Mouse (Mus musculus): ENCODE results near the gene Gm4836. TPM values are rescaled to one million over a fixed set of nuclear protein-coding genes. Genes with fewer than 3 reads are reported as not detected.
"Not testable (repeated sequence)": the region's sequence is repeated elsewhere in the genome, so short reads cannot be mapped to it uniquely, and the experiment has no call there.

The Gm4836 gene
- not detected in 2 replicates for polyA plus RNA-seq (2014; fragmentation: Nextera tagmentation; extraction: Ambion mirVana)

DNA sequence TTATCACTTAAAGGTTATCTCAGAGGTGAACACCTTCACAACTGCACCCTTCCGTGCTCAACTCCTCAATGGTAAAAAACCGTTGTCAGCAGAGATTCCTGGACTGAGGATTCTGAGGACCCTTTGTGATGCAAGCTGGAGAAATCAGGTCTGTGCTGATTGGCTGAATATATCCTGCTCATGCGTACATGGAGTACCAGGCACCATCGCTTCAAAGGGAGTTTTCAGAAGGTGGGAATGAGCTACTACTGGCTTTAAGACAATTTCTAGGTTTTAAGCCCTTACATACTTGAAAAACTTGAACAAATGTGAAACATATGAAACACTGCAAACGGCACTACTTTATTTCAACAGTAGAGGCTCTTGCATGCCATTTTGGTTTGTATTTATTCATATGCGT lies at the start of gene Gm4836:
TSS of gene Gm4836 (minus strand) at position 101 of the 400 bp plus-strand sequence.
- H3K36me3 ChIP-seq (ENCODE audit: control insufficient read depth, insufficient read depth, low read length); H3K27me3 ChIP-seq (ENCODE audit: control insufficient read depth, insufficient read depth, low read length); ATAC-seq (ENCODE audit: low FRiP score, low TSS enrichment); H3K4me1 ChIP-seq (ENCODE audit: control insufficient read depth, insufficient read depth, low read length); H3K4me2 ChIP-seq (replicated peaks; ENCODE audit: low read depth, low read length); H3K4me3 ChIP-seq (ENCODE audit: low read length); H3K9me3 ChIP-seq (ENCODE audit: control insufficient read depth, low read length); H3K27ac ChIP-seq (ENCODE audit: low read depth, low read length); H3K9ac ChIP-seq (ENCODE audit: low read depth, low read length): not testable (repeated sequence)
- WGBS = no CpG with 5 or more reads among the region's 6 CpGs

Data from kidney, embryonic 14.5 days (tissue).